Mouse (Mus musculus) midbrain, embryonic 14.5 days (tissue): ENCODE data around the gene Rom1. TPM values are rescaled to one million over a fixed set of nuclear protein-coding genes. Genes with fewer than 3 reads are reported as not detected.

ENCODE experiments used
- ATAC-seq: fragments of 200-750 bp; cut with Nextera tagmentation; 2 replicates; pipeline ENCODE4 v1.8.0; 2017; ENCODE audit warnings: moderate number of reproducible peaks, moderate library complexity; ENCODE audit not compliant: low FRiP score, low TSS enrichment
- DNase-seq: peaks from one replicate; pipeline ENCODE4 v3.0.0-alpha.2; 2015
- H3K27ac ChIP-seq: fragments of 300-500 bp; sonication (generic); replicated peaks from 2 replicates; pipeline ENCODE4 v1.5.1; 2014; ENCODE audit warnings: mild to moderate bottlenecking, low read depth, low read length, moderate library complexity
- H3K27me3 ChIP-seq: fragments of 300-500 bp; sonication (generic); 2 replicates; pipeline ENCODE4 v1.6.1; 2014; ENCODE audit warnings: low read length, control low read depth, mixed read lengths; ENCODE audit not compliant: control insufficient read depth, insufficient read depth
- H3K36me3 ChIP-seq: fragments of 300-500 bp; sonication (generic); 2 replicates; pipeline ENCODE4 v1.6.1; 2014; ENCODE audit warnings: low read length, control low read depth; ENCODE audit not compliant: control insufficient read depth, insufficient read depth
- H3K4me1 ChIP-seq: fragments of 300-500 bp; sonication (generic); 2 replicates; pipeline ENCODE4 v1.6.1; 2014; ENCODE audit warnings: mild to moderate bottlenecking, antibody characterized with exemption, low read length, control low read depth; ENCODE audit not compliant: control insufficient read depth, insufficient read depth
- H3K4me2 ChIP-seq: fragments of 300-500 bp; sonication (generic); 2 replicates; pipeline ENCODE4 v1.6.1; 2014; ENCODE audit warnings: mild to moderate bottlenecking, low read length, moderate library complexity
- H3K4me3 ChIP-seq: fragments of 300-500 bp; sonication (generic); replicated peaks from 2 replicates; pipeline ENCODE4 v1.5.1; 2014; ENCODE audit warnings: low read depth, low read length
- H3K9ac ChIP-seq: fragments of 300-500 bp; sonication (generic); replicated peaks from 2 replicates; pipeline ENCODE4 v1.6.1; 2014; ENCODE audit warnings: mild to moderate bottlenecking, low read length, moderate library complexity
- H3K9me3 ChIP-seq: fragments of 300-500 bp; sonication (generic); 2 replicates; pipeline ENCODE4 v1.6.1; 2016; ENCODE audit warnings: low read length, control low read depth, mixed read lengths; ENCODE audit not compliant: control insufficient read depth
- WGBS: fragments of 180-500 bp; shearing (Covaris S2); extraction: QIAGEN DNeasy Blood & Tissue Kit; methylation state at CpG from one replicate; pipeline ENCODE4 v1.1.7; 2014; 5-methylcytosine and 5-hydroxymethylcytosine counted together
- polyA plus RNA-seq: library from polyadenylated mRNA; unstranded; fragments of >200 nt; fragmentation: Nextera tagmentation; extraction: Ambion mirVana; gene quantifications from 2 replicates; pipeline ENCODE4 v1.2.1, GENCODE M21; 2014

Rom1 gene
- polyA plus RNA-seq, 1 experiment from 2014 or later = 1.4 TPM

- Histone ChIP-seq H3K36me3 (peaks cover 79% of the 10 kb centered on the region), H3K27ac (peak overlapping the region; percentile 80), H3K4me1 (peaks cover 11% of the 10 kb centered on the region), H3K4me3 (peak overlapping the region; percentile 77), H3K9me3 (no peaks in the 10 kb centered on the region), H3K4me2 (peak overlapping the region; percentile 57), H3K27me3 (no peaks in the 10 kb centered on the region), H3K9ac (peak overlapping the region; percentile 51)
- DNase-seq (no peak), ATAC-seq (no peak)
- WGBS = 43% methylated on average over 5 of the region's 5 CpGs
Measured at GRCm38 (mm10) chr19:8966198-8966589, 37.0 kb upstream of the Rom1 start.

- Histone ChIP-seq H3K4me3 (no peak overlapping the region), H3K9me3 (no peaks in the 10 kb centered on the region), H3K4me2 (peak overlapping the region; percentile 57), H3K4me1 (peaks cover 11% of the 10 kb centered on the region), H3K9ac (no peak overlapping the region), H3K36me3 (peaks cover 79% of the 10 kb centered on the region), H3K27ac (no peak overlapping the region), H3K27me3 (no peaks in the 10 kb centered on the region)
- DNase-seq (no peak), ATAC-seq (no peak)
- WGBS = 85% methylated on average over 8 of the region's 8 CpGs
Measured at GRCm38 (mm10) chr19:8965771-8966170, 36.6 kb upstream of the Rom1 start.

GRCm38 (mm10) chr19:8965075-8965474 is 35.9 kb upstream of the Rom1 start:
- ATAC-seq = no peak
- Histone ChIP-seq H3K27me3 (no peaks in the 10 kb centered on the region), H3K4me1 (peaks cover 11% of the 10 kb centered on the region), H3K9me3 (no peaks in the 10 kb centered on the region), H3K27ac (no peak overlapping the region), H3K9ac (no peak overlapping the region), H3K4me3 (no peak overlapping the region), H3K36me3 (peaks cover 79% of the 10 kb centered on the region), H3K4me2 (no peak overlapping the region)
- DNase-seq = no peak
- WGBS = 91% methylated on average over 11 of the region's 11 CpGs

GRCm38 (mm10) chr19:8962256-8962655 is 33.1 kb upstream of the Rom1 start:
- ATAC-seq (no peak), DNase-seq (no peak)
- H3K27me3 ChIP-seq = no peaks in the 10 kb centered on the region
- no peak overlapping the region for H3K4me3 ChIP-seq
- no peaks in the 10 kb centered on the region for H3K4me1 ChIP-seq
- H3K36me3 ChIP-seq = peaks cover 84% of the 10 kb centered on the region
- no peak overlapping the region for H3K27ac ChIP-seq
- H3K9ac ChIP-seq = no peak overlapping the region
- WGBS = 87% methylated on average over 2 of the region's 2 CpGs
- H3K4me2 ChIP-seq = no peak overlapping the region
- no peaks in the 10 kb centered on the region for H3K9me3 ChIP-seq

- ATAC-seq = no peak
- WGBS = 9% methylated on average over 9 of the region's 9 CpGs
- Histone ChIP-seq H3K27ac (peak overlapping the region; percentile 50; the same call in 1 of the 2 replicates), H3K9ac (peak overlapping the region; percentile 56), H3K4me2 (peak overlapping the region; percentile 70), H3K36me3 (peaks cover 58% of the 10 kb centered on the region), H3K4me3 (peak overlapping the region; percentile 58), H3K9me3 (no peaks in the 10 kb centered on the region), H3K27me3 (no peaks in the 10 kb centered on the region), H3K4me1 (peaks cover 11% of the 10 kb centered on the region)
- DNase-seq = no peak
Measured at GRCm38 (mm10) chr19:8954171-8954570, 25.0 kb upstream of the Rom1 start.

GRCm38 (mm10) chr19:8953135-8954039 is 24.2 kb upstream of the Rom1 start, which contains the start of gene Tut1:
TSS of gene Tut1 (plus strand) at chr19:8953847.
- peak within 1 kb of the TSS; percentile 70 for H3K4me2 ChIP-seq
- H3K36me3 ChIP-seq = peaks cover 58% of the 10 kb centered on the region
- peak; percentile 98 for DNase-seq
- WGBS = 2% methylated on average over 46 of the region's 46 CpGs
- H3K4me3 ChIP-seq = peak within 1 kb of the TSS; percentile 58
- H3K9ac ChIP-seq = peak within 1 kb of the TSS; percentile 56
- no peaks in the 10 kb centered on the region for H3K27me3 ChIP-seq
- ATAC-seq = peak; percentile 94
- H3K9me3 ChIP-seq = no peaks in the 10 kb centered on the region
- peaks cover 11% of the 10 kb centered on the region for H3K4me1 ChIP-seq
- peak within 1 kb of the TSS; percentile 87 for H3K27ac ChIP-seq

GRCm38 (mm10) chr19:8952241-8952640 is 23.1 kb upstream of the Rom1 start:
- no peak overlapping the region for H3K9ac ChIP-seq
- ATAC-seq = no peak
- WGBS = 79% methylated on average over 9 of the region's 9 CpGs
- peaks cover 64% of the 10 kb centered on the region for H3K36me3 ChIP-seq
- DNase-seq = peak; percentile 5
- peak overlapping the region; percentile 87 for H3K27ac ChIP-seq
- no peaks in the 10 kb centered on the region for H3K9me3 ChIP-seq
- peaks cover 11% of the 10 kb centered on the region for H3K4me1 ChIP-seq
- H3K4me2 ChIP-seq = no peak overlapping the region; the same call in 1 of the 2 replicates
- H3K4me3 ChIP-seq = no peak overlapping the region
- no peaks in the 10 kb centered on the region for H3K27me3 ChIP-seq

- Histone ChIP-seq H3K4me2 (no peak overlapping the region), H3K4me1 (peaks cover 11% of the 10 kb centered on the region), H3K36me3 (peaks cover 70% of the 10 kb centered on the region), H3K27me3 (no peaks in the 10 kb centered on the region), H3K4me3 (no peak overlapping the region), H3K27ac (no peak overlapping the region), H3K9me3 (no peaks in the 10 kb centered on the region), H3K9ac (no peak overlapping the region; the same call in 1 of the 2 replicates)
- ATAC-seq (no peak), DNase-seq (no peak)
- 90% methylated on average over 5 of the region's 5 CpGs for WGBS
Measured at GRCm38 (mm10) chr19:8950190-8950589, 21.0 kb upstream of the Rom1 start.

GRCm38 (mm10) chr19:8946929-8947328 is 17.8 kb upstream of the Rom1 start:
- H3K4me3 ChIP-seq = no peak overlapping the region
- no peak overlapping the region for H3K4me2 ChIP-seq
- H3K9me3 ChIP-seq = no peaks in the 10 kb centered on the region
- H3K27me3 ChIP-seq = no peaks in the 10 kb centered on the region
- peaks cover 76% of the 10 kb centered on the region for H3K36me3 ChIP-seq
- H3K9ac ChIP-seq = no peak overlapping the region
- DNase-seq (no peak), ATAC-seq (no peak)
- H3K4me1 ChIP-seq = peaks cover 17% of the 10 kb centered on the region
- 98% methylated on average over 7 of the region's 7 CpGs for WGBS
- H3K27ac ChIP-seq = no peak overlapping the region
